Mouse (Mus musculus): ENCODE measurements around the gene Cipc. TPM values are rescaled to one million over a fixed set of nuclear protein-coding genes. Genes with fewer than 3 reads are reported as not detected.

Cipc gene
- polyA plus RNA-seq, 1 experiment from 2014 or later: 24.9 TPM

DNA sequence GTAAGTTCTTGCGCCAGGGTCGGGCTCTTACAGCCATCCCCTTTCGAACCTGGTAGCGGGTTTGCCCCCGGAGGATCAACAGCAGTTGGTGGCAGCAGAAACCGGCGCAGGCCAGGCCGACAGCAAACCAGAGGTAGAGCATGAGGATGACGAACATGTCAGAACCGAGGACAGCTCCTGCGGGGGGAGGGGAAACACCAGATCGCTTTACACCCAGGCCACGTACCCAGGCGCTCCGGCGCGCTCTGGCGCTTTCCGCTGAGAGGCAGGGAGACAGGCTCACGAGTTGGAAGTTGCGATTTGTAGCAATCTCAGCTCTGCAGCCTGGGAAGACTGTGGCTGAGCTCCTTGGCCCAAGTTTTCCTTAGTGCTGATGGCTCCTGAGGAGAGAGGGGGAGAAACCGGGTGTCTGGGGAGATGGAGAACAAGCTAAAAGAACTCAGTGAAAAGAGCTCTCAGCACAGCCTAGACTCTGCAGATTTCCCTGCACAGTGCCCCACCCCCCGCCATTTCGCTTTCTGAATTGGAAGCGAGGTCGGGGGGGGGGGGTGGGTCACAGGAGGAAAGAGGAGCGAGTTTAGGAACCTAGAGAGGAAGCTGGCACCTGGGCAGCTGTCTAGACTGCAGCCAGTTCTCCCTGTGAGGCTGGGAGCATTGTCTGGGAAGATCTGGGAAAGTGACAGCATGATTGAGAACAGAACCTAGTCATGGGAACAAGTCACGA lies 36.8 kb downstream of the Cipc start:
- Histone ChIP-seq H3K4me3 (ENCODE audit: low read length) (no peak overlapping the region), H3K4me1 (ENCODE audit: insufficient read depth, low read length) (no peaks in the 10 kb centered on the region), H3K9me3 (ENCODE audit: low read length) (no peaks in the 10 kb centered on the region), H3K4me2 (replicated peaks; ENCODE audit: low read depth, low read length) (no peak overlapping the region), H3K36me3 (ENCODE audit: insufficient read depth, low read length) (no peaks in the 10 kb centered on the region), H3K27me3 (ENCODE audit: insufficient read depth, low read length) (peaks cover 39% of the 10 kb centered on the region), H3K27ac (ENCODE audit: low read length) (no peak overlapping the region), H3K9ac (replicated peaks; ENCODE audit: low read length) (no peak overlapping the region)
- 3% methylated on average over 28 of the region's 28 CpGs for WGBS
- peak; percentile 76; the same call in 1 of the 2 replicates for ATAC-seq (ENCODE audit: low FRiP score, low TSS enrichment)

DNA sequence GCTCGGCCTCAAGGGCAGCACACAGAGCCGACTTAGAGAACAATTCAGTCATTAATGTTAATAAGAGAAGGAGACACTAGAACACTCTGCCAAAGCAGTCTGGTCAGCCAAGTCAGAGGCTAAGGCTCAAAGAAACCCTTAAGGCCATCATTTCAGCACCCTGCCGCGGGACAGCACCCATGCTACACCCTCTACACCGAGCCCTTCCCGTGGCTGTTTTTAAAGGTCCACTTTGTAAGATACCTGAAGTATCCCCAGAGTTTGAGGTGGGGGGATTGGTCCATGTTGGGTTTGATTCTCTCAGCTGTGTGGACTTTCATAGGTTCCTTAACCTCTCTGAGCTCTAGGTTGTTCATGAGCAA lies 37.3 kb downstream of the Cipc start:
- H3K36me3 ChIP-seq (ENCODE audit: insufficient read depth, low read length): no peaks in the 10 kb centered on the region
- peak; percentile 44; the same call in 1 of the 2 replicates for ATAC-seq (ENCODE audit: low FRiP score, low TSS enrichment)
- H3K4me2 ChIP-seq (replicated peaks; ENCODE audit: low read depth, low read length): no peak overlapping the region
- no peak overlapping the region for H3K4me3 ChIP-seq (ENCODE audit: low read length)
- peaks cover 44% of the 10 kb centered on the region for H3K27me3 ChIP-seq (ENCODE audit: insufficient read depth, low read length)
- H3K4me1 ChIP-seq (ENCODE audit: insufficient read depth, low read length): no peaks in the 10 kb centered on the region; the same call in 1 of the 2 replicates
- H3K9me3 ChIP-seq (ENCODE audit: low read length): no peaks in the 10 kb centered on the region
- no peak overlapping the region for H3K27ac ChIP-seq (ENCODE audit: low read length)
- H3K9ac ChIP-seq (replicated peaks; ENCODE audit: low read length): no peak overlapping the region
- WGBS: 7% methylated on average over 6 of the region's 6 CpGs

- H3K4me3 ChIP-seq (ENCODE audit: low read length): no peak overlapping the region
- no peak overlapping the region for H3K9ac ChIP-seq (replicated peaks; ENCODE audit: low read length)
- H3K27ac ChIP-seq (ENCODE audit: low read length): no peak overlapping the region
- H3K4me1 ChIP-seq (ENCODE audit: insufficient read depth, low read length): peaks cover 12% of the 10 kb centered on the region
- ATAC-seq (ENCODE audit: low FRiP score, low TSS enrichment): no peak
- H3K4me2 ChIP-seq (replicated peaks; ENCODE audit: low read depth, low read length): no peak overlapping the region
- peaks cover 66% of the 10 kb centered on the region for H3K27me3 ChIP-seq (ENCODE audit: insufficient read depth, low read length)
- H3K9me3 ChIP-seq (ENCODE audit: low read length): no peaks in the 10 kb centered on the region
- no peaks in the 10 kb centered on the region for H3K36me3 ChIP-seq (ENCODE audit: insufficient read depth, low read length)
- WGBS: 69% methylated on average over 4 of the region's 4 CpGs
Measured at GRCm38 (mm10) chr12:86986562-86986961, 39.7 kb downstream of the Cipc start.

DNA sequence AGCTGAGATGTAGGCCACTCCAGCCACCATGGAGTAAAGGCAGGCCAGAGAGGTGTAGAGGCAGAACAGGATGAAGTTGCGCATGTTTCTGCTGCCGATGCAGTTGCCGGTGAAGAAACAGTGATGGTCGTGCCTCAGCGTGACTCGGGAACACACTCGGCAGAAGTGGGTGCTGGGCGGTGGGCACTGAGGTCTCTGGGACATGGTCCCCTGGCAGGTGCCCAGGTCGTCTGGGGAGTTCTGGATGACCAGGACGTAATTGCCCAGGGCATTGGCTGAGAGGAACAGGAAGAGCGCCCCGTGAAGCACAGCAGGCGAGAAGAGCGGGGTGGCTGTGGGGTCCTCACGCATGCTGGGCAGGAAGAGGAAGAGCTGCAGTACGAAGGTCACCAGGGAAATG lies 41.4 kb downstream of the Cipc start:
- no peak overlapping the region for H3K27ac ChIP-seq (ENCODE audit: low read length)
- H3K4me3 ChIP-seq (ENCODE audit: low read length): no peak overlapping the region
- no peaks in the 10 kb centered on the region for H3K9me3 ChIP-seq (ENCODE audit: low read length)
- no peak for ATAC-seq (ENCODE audit: low FRiP score, low TSS enrichment)
- peaks cover 12% of the 10 kb centered on the region for H3K4me1 ChIP-seq (ENCODE audit: insufficient read depth, low read length)
- no peak overlapping the region for H3K9ac ChIP-seq (replicated peaks; ENCODE audit: low read length)
- H3K4me2 ChIP-seq (replicated peaks; ENCODE audit: low read depth, low read length): no peak overlapping the region
- H3K36me3 ChIP-seq (ENCODE audit: insufficient read depth, low read length): no peaks in the 10 kb centered on the region
- 47% methylated on average over 16 of the region's 16 CpGs for WGBS
- H3K27me3 ChIP-seq (ENCODE audit: insufficient read depth, low read length): peaks cover 69% of the 10 kb centered on the region

- no peak overlapping the region for H3K9ac ChIP-seq (replicated peaks; ENCODE audit: low read length)
- peak overlapping the region; percentile 43; the same call in 1 of the 2 replicates for H3K4me2 ChIP-seq (replicated peaks; ENCODE audit: low read depth, low read length)
- ATAC-seq (ENCODE audit: low FRiP score, low TSS enrichment): no peak
- H3K27me3 ChIP-seq (ENCODE audit: insufficient read depth, low read length): peaks cover 62% of the 10 kb centered on the region
- H3K9me3 ChIP-seq (ENCODE audit: low read length): no peaks in the 10 kb centered on the region
- peaks cover 12% of the 10 kb centered on the region for H3K4me1 ChIP-seq (ENCODE audit: insufficient read depth, low read length)
- WGBS: 9% methylated on average over 15 of the region's 15 CpGs
- H3K36me3 ChIP-seq (ENCODE audit: insufficient read depth, low read length): no peaks in the 10 kb centered on the region
- no peak overlapping the region for H3K27ac ChIP-seq (ENCODE audit: low read length)
- no peak overlapping the region for H3K4me3 ChIP-seq (ENCODE audit: low read length)
Measured at GRCm38 (mm10) chr12:86989378-86989777, 42.5 kb downstream of the Cipc start.

DNA sequence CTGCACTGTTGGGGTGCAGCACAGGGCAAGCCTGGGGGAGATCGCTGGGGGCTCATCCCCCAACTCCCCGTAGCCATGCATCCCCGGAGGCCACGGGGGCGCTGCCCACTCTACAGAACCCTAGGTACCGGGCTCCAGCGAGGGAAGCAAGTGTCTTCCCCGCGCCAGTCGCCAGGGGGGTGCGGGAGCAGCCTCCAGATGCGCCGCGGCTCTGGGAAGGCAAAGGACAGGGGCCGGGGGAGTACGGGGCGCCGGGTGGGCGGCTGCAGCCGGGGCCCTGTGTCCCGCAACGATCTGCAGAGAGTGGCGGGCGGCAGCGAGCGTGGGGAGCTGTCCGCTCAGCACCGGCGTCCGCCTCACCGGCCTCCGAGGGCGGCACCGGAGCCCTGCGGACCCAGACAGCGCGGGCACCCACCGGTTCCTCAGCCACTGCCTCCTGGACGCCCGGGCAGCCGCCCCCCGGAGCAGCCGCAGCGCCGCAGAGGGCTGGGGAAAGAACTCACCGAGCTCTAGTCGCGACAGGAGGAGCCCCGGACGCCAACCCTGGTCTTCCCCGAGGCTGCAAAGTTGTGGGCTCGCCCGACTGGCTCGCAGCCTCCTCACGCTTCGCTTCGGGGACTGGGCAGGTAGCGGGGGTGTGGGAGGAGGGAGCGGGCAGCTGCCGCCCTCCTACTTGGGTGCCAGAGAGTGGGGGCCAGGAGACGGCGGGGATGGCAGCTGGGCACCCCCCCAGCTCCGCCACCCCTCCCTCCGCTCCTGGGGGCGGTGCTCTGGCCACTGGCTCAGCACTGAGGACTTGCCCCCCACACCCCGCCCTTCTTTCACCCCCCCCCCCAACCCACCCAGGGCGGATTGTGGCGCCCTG lies 43.3 kb downstream of the Cipc start, which contains the start of gene Zdhhc22:
Zdhhc22 (minus strand) TSS at position 541 of the 865 bp plus-strand sequence.
- WGBS: 1% methylated on average over 63 of the region's 68 CpGs
- no peaks in the 10 kb centered on the region for H3K36me3 ChIP-seq (ENCODE audit: insufficient read depth, low read length)
- peak within 1 kb of the TSS; percentile 20 for H3K4me3 ChIP-seq (ENCODE audit: low read length)
- no peaks in the 10 kb centered on the region for H3K9me3 ChIP-seq (ENCODE audit: low read length)
- H3K9ac ChIP-seq (replicated peaks; ENCODE audit: low read length): no peak within 1 kb of the TSS
- peaks cover 55% of the 10 kb centered on the region for H3K27me3 ChIP-seq (ENCODE audit: insufficient read depth, low read length)
- H3K27ac ChIP-seq (ENCODE audit: low read length): no peak within 1 kb of the TSS
- peak within 1 kb of the TSS; percentile 43 for H3K4me2 ChIP-seq (replicated peaks; ENCODE audit: low read depth, low read length)
- peaks cover 12% of the 10 kb centered on the region for H3K4me1 ChIP-seq (ENCODE audit: insufficient read depth, low read length)
- peak; percentile 82 for ATAC-seq (ENCODE audit: low FRiP score, low TSS enrichment)

GRCm38 (mm10) chr12:86990755-86991110 lies 43.9 kb downstream of the Cipc start:
- no peak overlapping the region for H3K27ac ChIP-seq (ENCODE audit: low read length)
- H3K27me3 ChIP-seq (ENCODE audit: insufficient read depth, low read length): peaks cover 49% of the 10 kb centered on the region
- no peak overlapping the region for H3K4me3 ChIP-seq (ENCODE audit: low read length)
- H3K36me3 ChIP-seq (ENCODE audit: insufficient read depth, low read length): no peaks in the 10 kb centered on the region
- peak overlapping the region; percentile 43; the same call in 1 of the 2 replicates for H3K4me2 ChIP-seq (replicated peaks; ENCODE audit: low read depth, low read length)
- H3K9me3 ChIP-seq (ENCODE audit: low read length): no peaks in the 10 kb centered on the region
- 38% methylated on average over 2 of the region's 2 CpGs for WGBS
- H3K9ac ChIP-seq (replicated peaks; ENCODE audit: low read length): no peak overlapping the region
- peaks cover 12% of the 10 kb centered on the region for H3K4me1 ChIP-seq (ENCODE audit: insufficient read depth, low read length)
- ATAC-seq (ENCODE audit: low FRiP score, low TSS enrichment): no peak

DNA sequence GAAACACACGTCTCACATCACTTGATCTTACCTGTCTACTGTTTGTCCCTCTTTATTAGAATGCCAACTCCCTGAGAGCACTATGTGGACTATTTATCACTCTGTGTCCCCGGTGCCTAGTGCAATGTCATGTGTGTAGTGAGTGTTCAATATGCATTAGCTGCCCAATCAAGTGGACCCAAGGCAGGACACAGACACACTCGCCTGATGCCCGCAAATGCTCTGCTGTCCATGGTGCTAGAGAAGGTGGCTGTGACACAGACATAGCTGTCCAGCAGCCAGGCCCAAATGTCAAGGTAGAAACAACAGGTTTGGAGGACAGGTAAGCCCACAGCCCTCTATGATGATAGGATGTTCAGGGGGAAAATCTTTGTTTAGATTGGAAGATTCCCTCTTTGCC lies 47.3 kb downstream of the Cipc start:
- Histone ChIP-seq H3K9ac (replicated peaks; ENCODE audit: low read length) (no peak overlapping the region), H3K36me3 (ENCODE audit: insufficient read depth, low read length) (no peaks in the 10 kb centered on the region), H3K4me2 (replicated peaks; ENCODE audit: low read depth, low read length) (no peak overlapping the region), H3K9me3 (ENCODE audit: low read length) (no peaks in the 10 kb centered on the region), H3K4me3 (ENCODE audit: low read length) (no peak overlapping the region), H3K4me1 (ENCODE audit: insufficient read depth, low read length) (peaks cover 12% of the 10 kb centered on the region), H3K27ac (ENCODE audit: low read length) (no peak overlapping the region), H3K27me3 (ENCODE audit: insufficient read depth, low read length) (peaks cover 31% of the 10 kb centered on the region)
- no peak for ATAC-seq (ENCODE audit: low FRiP score, low TSS enrichment)
- 33% methylated on average over 4 of the region's 4 CpGs for WGBS

- H3K4me2 ChIP-seq (replicated peaks; ENCODE audit: low read depth, low read length): no peak overlapping the region
- WGBS: 51% methylated on average over 3 of the region's 3 CpGs
- H3K4me1 ChIP-seq (ENCODE audit: insufficient read depth, low read length): peaks cover 7% of the 10 kb centered on the region
- H3K27ac ChIP-seq (ENCODE audit: low read length): no peak overlapping the region
- peaks cover 25% of the 10 kb centered on the region for H3K27me3 ChIP-seq (ENCODE audit: insufficient read depth, low read length)
- H3K36me3 ChIP-seq (ENCODE audit: insufficient read depth, low read length): no peaks in the 10 kb centered on the region
- H3K4me3 ChIP-seq (ENCODE audit: low read length): no peak overlapping the region
- no peaks in the 10 kb centered on the region for H3K9me3 ChIP-seq (ENCODE audit: low read length)
- no peak for ATAC-seq (ENCODE audit: low FRiP score, low TSS enrichment)
- no peak overlapping the region for H3K9ac ChIP-seq (replicated peaks; ENCODE audit: low read length)
Measured at GRCm38 (mm10) chr12:86994776-86995175, 47.9 kb downstream of the Cipc start.

- Histone ChIP-seq H3K9ac (replicated peaks; ENCODE audit: low read length) (no peak overlapping the region), H3K4me2 (replicated peaks; ENCODE audit: low read depth, low read length) (no peak overlapping the region), H3K36me3 (ENCODE audit: insufficient read depth, low read length) (no peaks in the 10 kb centered on the region), H3K9me3 (ENCODE audit: low read length) (no peaks in the 10 kb centered on the region), H3K4me1 (ENCODE audit: insufficient read depth, low read length) (no peaks in the 10 kb centered on the region), H3K27ac (ENCODE audit: low read length) (no peak overlapping the region), H3K27me3 (ENCODE audit: insufficient read depth, low read length) (peaks cover 13% of the 10 kb centered on the region), H3K4me3 (ENCODE audit: low read length) (no peak overlapping the region)
- ATAC-seq (ENCODE audit: low FRiP score, low TSS enrichment): no peak
- WGBS: 76% methylated on average over 6 of the region's 6 CpGs
Measured at GRCm38 (mm10) chr12:86995931-86996330, 49.1 kb downstream of the Cipc start.
